Mouse (Mus musculus) neural tube, postnatal 0 days (tissue): Measurements from ENCODE around the gene Hist3h2a. TPM values are rescaled to one million over a fixed set of nuclear protein-coding genes. Genes with fewer than 3 reads are reported as not detected.

Experiments
- microRNA-seq: library from miRNA; unstranded; fragments of <30 nt; microRNA quantifications from one replicate; pipeline ENCODE4, GENCODE M21; 2016
- polyA plus RNA-seq: library from polyadenylated mRNA; unstranded; fragments of >200 nt; fragmentation: Nextera tagmentation; extraction: Ambion mirVana; gene quantifications from 2 replicates; pipeline ENCODE4 v1.2.1, GENCODE M21; 2015

Hist3h2a gene
- 40.8 and 43.4 TPM in 2 replicates for polyA plus RNA-seq

DNA sequence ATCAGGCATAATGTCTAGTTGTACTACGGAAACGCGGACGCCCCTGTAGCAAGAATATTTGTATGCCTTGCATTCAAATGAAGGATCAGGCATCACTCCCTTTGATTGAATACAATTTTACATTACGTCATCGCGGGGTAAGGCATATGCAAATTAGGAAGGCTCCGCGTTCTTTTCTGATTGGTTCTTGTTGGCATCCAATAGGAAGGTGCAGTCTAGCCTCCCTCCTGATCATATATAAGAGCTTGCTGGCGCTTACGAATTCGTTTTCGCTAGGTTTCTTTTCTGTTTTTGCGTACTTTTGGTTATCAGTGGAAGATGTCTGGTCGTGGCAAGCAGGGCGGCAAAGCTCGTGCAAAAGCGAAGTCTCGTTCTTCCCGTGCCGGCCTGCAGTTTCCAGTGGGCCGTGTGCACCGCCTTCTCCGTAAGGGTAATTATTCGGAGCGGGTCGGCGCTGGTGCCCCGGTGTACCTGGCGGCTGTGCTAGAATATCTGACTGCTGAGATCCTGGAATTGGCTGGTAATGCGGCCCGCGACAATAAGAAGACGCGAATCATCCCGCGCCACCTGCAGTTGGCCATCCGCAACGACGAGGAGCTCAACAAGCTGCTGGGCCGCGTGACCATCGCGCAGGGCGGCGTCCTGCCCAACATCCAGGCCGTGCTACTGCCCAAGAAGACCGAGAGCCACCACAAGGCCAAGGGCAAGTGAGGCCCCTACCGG, at the start of gene Hist3h2a, which contains the start of gene Trim17:
TSS of gene Hist3h2a (plus strand) at position 266 of the 723 bp plus-strand sequence.
TSS of gene Trim17 (plus strand) at position 266 of the 723 bp plus-strand sequence.

DNA sequence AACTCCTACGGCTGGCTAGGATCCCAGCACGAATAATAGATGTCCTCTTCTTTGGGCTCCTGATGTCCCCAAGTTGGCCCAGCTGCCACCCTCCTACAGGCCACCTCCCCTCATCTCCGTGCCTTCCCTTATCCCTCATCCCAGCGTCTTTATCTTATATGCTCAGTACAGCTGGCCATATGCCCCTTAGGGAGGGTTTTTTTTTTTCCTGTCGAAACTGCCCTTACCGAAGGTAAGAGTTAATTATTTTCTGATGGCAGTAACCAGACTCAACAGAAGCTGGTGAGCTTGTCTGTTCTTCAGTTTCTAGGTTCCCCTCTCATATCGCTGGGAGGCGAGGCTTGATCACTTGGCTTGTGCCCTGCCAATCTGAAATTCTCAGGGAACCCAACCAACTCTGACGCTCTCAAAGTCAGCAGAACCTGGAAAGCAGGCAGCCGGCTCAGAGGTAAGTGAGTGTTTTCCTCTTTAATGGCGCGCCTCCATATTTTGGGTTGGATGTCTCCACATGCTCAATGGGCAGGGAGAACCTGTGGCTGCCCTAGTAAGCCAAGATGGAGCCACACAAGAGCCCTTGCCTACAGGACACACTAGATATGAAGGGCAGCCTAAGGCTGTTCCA, 36.6 kb upstream of the Hist3h2a start, which contains the start of gene Btnl10:
TSS of gene Btnl10 (plus strand) at position 164 of the 622 bp plus-strand sequence.

GRCm38 (mm10) chr11:58938322-58939087, 16.0 kb upstream of the Hist3h2a start, which contains the start of gene Rnf187:
Rnf187 (minus strand) TSS chr11:58938916.

DNA sequence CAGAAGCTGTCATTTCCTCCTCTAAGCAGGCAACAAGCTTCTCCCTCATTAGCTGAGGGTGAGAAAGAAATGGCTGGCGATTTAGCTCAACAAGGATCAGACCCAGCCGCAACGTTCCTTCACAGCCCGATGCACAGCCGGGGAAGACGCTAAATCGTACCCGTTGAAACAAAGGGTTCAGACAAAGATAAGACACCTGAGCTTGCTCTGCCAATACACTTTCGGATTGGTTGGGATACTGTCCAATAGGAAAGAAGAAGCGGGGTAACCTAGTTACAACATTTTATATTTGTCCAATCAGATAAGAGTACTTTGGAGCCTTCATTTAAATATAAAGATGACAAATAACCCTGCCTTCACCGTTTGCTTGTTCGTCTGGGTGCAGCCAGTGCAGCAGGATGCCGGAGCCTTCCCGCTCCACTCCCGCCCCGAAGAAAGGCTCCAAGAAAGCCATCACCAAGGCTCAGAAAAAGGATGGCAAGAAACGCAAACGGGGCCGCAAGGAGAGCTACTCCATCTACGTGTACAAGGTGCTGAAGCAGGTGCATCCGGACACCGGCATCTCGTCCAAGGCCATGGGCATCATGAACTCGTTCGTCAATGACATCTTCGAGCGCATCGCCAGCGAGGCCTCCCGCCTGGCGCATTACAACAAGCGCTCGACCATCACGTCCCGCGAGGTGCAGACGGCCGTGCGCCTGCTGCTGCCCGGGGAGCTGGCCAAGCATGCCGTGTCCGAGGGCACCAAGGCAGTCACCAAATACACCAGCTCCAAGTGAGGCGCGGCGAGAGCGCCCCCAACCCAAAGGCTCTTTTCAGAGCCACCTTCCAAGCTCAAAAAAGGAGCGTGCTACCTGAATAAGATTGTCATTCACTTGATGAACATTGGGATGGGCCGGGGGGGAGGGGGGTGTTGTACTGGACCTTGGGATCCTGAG, 5.7 kb upstream of the Hist3h2a start, which contains the start of gene Hist3h2ba:
TSS of gene Hist3h2ba (plus strand) at position 379 of the 938 bp plus-strand sequence.

GRCm38 (mm10) chr11:58978027-58978705, 23.7 kb downstream of the Hist3h2a start, which contains the start of gene Trim11:
Trim11 (plus strand) TSS chr11:58978093.

Small RNA genes lying within 50 kb of the gene (microRNA-seq; reads per million reads assigned to microRNA genes)
- gene Gm44313, result not detected

Other genes starting within 250 kb of the Hist3h2a start
- not detected in 2 replicates for gene Olfr318, start 230.7 kb upstream of the Hist3h2a start, polyA plus RNA-seq
- gene Olfr317, start 215.5 kb upstream of the Hist3h2a start, polyA plus RNA-seq, result not detected in 2 replicates
- not detected in 2 replicates for gene Olfr316, start 202.0 kb upstream of the Hist3h2a start, polyA plus RNA-seq
- gene Olfr315, start 181.5 kb upstream of the Hist3h2a start, polyA plus RNA-seq, result not detected in 2 replicates
- gene Olfr314, start 171.7 kb upstream of the Hist3h2a start, polyA plus RNA-seq, result not detected in 2 replicates
- gene Fam183b, start 152.7 kb upstream of the Hist3h2a start, polyA plus RNA-seq, result 15.4 and 16.6 TPM in 2 replicates
- not detected in 2 replicates for gene Olfr313, start 139.7 kb upstream of the Hist3h2a start, polyA plus RNA-seq
- not detected in 2 replicates for gene Olfr312, start 125.4 kb upstream of the Hist3h2a start, polyA plus RNA-seq
- not detected in 2 replicates for gene Olfr311, start 115.4 kb upstream of the Hist3h2a start, polyA plus RNA-seq
- gene Gm12258, start 107.5 kb upstream of the Hist3h2a start, polyA plus RNA-seq, result 10.6 and 13.8 TPM in 2 replicates
- 8.7 and 8.9 TPM in 2 replicates for gene 2810021J22Rik, start 87.5 kb upstream of the Hist3h2a start, polyA plus RNA-seq
- gene Zfp39, start 50.5 kb upstream of the Hist3h2a start, polyA plus RNA-seq, result 4.1 and 5.5 TPM in 2 replicates
- gene Btnl10, start 36.8 kb upstream of the Hist3h2a start, polyA plus RNA-seq, result not detected in 2 replicates
- 689 and 707 TPM in 2 replicates for gene Rnf187, start 15.8 kb upstream of the Hist3h2a start, polyA plus RNA-seq
- 79.4 and 87.2 TPM in 2 replicates for gene Hist3h2ba, start 5.8 kb upstream of the Hist3h2a start, polyA plus RNA-seq
- gene Trim17, start within 50 bp of the Hist3h2a start, polyA plus RNA-seq, result 0.48 and 0.62 TPM in 2 replicates
- gene Trim11, start 23.4 kb downstream of the Hist3h2a start, polyA plus RNA-seq, result 16.3 and 17.6 TPM in 2 replicates
- 0.27 and 0.68 TPM in 2 replicates for gene Obscn, start 181.7 kb downstream of the Hist3h2a start, polyA plus RNA-seq
- 6.6 and 7.1 TPM in 2 replicates for gene Iba57, start 209.1 kb downstream of the Hist3h2a start, polyA plus RNA-seq
- gene Gjc2, start 228.5 kb downstream of the Hist3h2a start, polyA plus RNA-seq, result 0.55 and 1.5 TPM in 2 replicates
- gene Guk1, start 237.5 kb downstream of the Hist3h2a start, polyA plus RNA-seq, result 277 and 283 TPM in 2 replicates
- 116 and 117 TPM in 2 replicates for gene Mrpl55, start 247.8 kb downstream of the Hist3h2a start, polyA plus RNA-seq